Mouse (Mus musculus): ENCODE data around the gene Sgo2a.
"Not testable (repeated sequence)": the region's sequence is repeated elsewhere in the genome, so short reads cannot be mapped to it uniquely, and the experiment has no call there.

Gene Sgo2a

DNA sequence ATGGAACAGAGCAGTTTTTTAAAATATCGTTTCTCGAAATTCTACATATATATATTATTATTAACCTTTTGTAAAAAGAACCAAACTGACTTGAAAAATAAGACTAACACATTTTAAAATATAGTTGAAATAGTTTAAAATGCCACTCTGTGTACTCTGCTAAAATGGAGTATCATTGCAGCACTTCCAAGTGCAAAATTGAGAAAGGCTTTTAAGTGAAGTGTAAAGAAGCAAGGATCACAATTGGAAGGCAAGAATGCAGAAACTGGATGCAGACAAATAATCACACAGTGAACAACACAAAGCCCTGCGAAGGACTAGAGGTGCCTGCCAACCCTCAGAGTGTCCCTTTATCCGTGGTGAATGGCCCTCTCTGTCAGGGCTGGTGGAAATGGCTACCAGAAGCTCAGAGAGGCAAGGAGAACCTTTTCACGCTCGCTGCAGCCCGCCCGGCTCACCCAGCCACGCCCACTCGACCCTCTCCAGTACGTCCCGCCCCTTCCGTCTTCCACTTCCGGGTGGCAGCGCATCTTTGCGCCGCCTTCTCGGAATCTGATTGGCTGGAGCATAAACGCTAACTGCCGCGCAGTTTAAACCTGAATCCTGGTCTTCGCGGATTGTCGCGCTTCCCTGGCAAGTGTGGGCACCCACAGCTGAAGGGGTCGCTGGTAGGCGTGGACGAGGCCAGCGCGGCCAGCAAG, at the start of gene Sgo2a:
TSS of gene Sgo2a (plus strand) at position 540 of the 701 bp plus-strand sequence.
- peak; percentile 91 for DNase-seq (ENCODE audit: low spot score)

DNA sequence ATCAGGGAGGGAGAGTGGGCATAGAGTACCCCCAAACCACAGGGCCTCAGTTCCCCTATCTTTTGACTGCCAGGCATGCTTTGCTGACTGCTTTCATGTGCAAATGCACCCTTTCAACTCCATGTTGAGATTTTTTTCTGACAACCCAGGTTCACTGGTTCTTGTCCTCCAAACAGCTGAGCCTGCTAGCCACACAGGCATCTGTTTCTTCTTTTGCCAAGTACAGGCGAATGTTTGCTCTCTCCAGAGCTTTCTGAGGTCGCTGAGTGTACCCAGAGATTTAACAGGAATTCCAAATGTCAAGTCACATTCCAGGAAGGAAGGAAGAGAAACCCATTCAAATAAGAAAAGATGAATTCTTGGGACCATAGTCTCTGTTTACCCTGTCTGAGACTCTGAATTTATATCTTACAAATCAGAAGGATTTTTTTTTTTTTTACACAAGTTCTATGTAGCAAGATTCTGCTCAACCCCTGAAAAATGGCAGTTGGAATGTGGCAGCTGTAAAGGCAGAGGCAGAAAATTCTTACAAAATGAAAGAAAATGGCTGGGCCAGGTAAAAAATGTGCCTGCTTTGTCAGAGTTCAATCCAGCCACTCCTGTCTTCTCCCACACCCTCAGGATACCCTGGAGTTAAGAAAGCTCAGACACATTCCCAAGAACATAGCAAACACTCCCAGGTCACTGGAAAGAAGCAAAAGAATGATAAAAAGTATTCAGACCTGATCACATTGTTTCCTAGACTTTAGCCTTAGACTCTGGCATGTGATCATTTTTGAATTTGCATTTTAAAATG, 48.0 kb upstream of the Sgo2a start:
- no peak for DNase-seq (ENCODE audit: low spot score)

DNA sequence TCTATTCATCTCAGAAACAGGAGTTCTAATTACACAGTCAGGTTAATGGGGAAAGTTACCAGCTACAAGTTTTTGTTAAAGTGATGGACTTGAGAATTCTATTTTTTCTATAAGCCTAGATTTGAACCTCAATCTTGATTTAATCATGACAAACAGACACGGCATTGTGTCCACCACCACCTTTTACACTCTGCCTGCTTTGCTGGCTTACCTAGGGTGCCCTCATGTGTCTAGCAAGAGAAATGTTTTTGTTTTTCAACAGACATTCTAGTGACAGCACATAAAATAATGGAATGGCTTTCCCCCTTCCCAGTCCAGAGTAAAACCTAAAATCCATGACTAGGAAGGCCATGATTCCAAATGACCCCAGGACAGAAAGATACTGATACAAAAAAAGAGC, 46.6 kb upstream of the Sgo2a start:
- DNase-seq (ENCODE audit: low spot score), result no peak

DNA sequence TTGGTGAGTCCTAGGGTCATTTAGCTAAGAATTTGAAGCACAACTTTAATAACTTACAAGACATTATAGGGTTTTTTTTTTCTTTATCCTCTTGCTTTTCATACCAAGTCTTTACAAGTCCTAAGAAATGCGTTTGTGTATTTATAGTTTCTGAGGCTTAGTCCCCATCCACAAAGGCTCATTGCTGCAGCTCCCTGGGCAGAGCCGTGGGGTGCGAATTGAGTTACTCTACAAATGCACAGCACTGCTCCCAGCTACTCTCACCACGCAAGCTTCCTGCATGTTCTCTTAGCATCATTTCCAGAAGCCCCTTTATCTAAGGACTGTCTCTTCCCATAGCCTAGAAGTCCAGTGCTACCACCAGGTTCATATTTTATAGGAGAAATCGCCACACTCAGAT, 46.1 kb upstream of the Sgo2a start:
- no peak for DNase-seq (ENCODE audit: low spot score)

DNA sequence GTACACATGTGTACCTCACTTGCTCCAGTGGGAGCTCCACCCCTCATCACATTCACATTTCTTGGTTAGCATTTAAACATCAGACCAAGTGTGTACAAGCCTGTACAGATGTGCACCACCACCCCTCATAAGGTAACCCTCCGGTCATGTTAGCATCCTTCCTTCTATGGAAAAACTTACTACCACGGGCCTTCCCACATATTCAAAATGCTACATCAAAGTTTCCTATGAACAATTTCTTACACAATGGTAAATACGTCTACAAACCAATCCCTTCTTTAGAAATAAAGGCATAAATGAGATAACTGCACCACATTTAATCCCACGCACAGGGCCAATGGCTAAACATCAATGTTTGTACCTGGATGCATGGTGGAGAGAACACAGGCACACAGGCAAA, 43.3 kb upstream of the Sgo2a start:
- no peak for DNase-seq (ENCODE audit: low spot score)

DNA sequence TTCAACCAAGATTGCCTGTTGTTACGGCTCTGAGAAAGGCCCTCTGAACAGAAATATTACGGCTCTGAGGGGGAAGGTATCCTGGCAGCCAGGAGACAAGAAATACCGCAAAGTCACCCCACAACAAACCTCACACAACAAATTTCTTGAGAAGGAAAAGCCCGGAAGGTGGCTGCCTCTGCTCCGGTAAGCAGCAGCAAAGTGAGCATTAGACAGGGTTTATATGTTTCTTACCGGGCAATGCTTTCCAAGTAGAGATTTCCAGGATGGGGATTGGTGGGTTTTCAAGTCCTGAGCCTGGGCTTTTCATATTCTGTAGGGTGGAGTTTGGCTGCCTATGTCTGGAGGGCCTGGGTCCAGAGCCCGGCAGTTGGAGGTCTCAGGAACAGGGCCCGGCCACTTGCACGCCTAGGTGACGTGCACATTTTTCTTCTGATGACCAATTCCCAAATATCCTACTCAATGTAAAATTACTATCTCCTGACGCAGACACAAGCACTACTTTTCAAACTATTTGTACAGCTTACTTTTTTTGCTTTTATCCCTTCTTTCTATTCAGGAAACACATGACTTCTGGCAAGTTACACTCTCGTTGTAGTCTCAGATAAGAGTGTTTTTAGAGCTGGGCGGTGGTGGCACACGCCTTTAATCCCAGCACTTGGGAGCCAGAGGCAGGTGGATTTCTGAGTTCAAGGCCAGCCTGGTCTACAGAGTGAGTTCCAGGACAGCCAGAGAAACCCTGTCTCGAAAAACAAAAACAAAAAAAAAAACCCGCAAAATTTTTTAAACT, 42.0 kb upstream of the Sgo2a start:
- DNase-seq (ENCODE audit: low spot score), result no peak

DNA sequence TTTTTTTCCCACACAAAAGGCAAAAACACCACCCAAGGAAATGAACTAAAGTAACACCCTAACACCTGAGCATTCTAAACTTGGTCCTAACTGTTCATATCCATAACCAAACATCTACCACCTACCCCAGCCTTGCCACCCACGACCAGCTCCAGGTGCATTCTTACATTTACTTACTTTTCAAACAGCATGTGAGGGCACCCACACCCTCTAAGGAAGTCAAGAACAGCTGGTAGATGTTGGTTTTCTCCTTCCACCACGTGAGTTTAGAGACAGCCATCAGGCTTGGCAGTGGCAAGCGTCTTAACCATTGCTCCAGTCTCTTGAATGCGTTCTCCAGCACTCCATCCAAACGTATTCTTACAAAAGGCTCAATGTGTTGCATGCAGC, 41.4 kb upstream of the Sgo2a start:
- DNase-seq (ENCODE audit: low spot score), result no peak

DNA sequence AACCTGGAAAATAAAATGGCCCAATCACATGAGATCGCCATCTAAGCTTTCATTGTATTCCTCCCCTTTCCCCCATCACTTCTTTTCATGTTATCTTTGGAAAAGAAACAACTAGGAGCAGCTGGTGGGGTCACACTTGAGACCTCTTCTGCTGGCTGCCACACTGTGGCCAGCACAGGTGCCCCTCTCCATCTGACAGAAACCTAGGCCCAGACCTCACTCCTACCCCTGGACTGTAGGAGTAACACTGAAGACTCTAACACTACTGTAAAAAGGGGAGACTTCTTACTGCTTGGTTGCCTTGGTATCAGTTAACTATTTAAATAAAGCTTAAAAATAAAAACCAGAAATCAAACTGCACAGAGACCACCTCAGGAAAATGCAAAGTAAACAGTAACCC, 40.0 kb upstream of the Sgo2a start:
- DNase-seq (ENCODE audit: low spot score), result no peak

DNA sequence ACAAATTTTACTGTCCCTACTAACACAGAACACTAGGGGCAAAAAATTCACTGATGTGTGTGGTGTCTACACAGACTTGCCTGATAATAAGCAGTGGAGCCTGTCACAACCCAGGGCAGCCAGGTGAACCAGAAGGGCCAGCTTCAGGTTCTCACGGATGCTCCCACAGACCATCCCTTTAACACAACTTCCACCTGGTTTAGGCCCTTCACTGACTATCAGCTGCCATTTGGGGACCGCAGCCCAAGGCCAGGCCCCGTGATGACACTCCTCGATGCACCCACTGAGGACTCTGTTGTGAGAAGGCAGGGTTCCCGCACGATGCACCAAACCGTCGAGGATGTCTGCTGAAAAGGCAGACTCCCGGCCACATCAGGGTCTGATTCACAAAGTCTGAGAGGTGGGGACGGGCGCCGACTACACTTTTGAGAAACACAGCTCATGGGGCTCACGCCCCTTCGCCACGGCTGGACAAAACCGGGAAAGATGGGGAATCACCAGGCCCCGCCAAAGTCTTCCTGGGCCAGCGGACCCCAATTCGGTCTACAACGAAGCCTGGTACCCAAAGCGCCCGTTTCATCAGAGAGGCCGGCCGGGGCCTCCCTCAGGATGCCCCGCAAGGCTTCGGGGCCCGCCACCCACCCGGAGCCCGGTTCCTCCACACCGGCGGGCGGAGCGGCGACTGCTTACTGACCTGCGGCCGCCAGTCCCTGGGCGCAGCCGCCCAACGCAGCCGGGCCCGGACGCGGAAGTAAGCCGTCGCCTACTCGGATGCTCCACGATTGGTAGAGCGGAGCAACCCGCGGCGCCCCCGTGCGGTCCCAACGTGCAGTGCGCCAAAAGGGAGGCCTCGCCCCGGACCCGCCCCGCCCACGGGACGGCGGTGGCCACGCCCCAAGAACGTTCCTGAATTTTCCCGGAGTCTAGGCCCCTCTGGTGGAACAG, 26.2 kb upstream of the Sgo2a start:
- peak; percentile 95 for DNase-seq (ENCODE audit: low spot score)

DNA sequence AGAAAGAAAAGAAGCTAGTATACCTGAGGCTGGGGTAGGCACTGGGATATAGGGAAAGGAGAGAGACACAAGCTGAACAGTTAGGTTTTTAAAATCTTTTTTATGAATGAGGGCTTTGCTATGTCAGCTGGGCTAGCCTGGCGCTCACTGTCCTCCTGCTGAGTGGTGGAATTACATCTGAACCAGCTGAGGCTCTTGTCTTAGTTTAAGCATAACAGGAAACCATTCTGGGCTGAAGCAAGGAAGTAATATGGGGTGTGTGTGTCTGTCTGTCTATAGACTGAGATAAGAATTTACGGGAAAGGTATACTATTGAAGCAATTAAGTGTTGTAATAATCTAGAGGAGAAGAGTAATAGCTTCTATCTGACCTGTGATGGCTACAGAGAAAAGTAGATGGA, 24.2 kb upstream of the Sgo2a start:
- no peak for DNase-seq (ENCODE audit: low spot score)

DNA sequence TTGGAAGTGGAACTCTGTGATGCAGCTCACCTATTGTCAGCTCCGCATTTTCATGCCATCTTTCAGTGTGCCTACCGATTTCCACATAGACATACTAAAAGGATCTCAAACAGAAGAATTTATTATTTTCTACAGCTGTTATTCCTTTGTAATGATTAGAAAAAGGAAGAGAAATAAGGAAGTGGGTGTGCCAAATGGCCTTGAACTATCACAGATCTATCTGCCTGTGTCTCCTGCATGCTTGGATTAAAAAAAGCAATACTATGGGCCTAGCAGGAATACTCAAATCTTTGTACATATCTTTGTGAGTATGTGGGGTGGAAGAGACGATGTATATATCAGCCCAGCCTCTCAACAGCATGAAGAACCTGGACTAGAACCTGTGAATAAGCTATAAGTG, 18.9 kb upstream of the Sgo2a start:
- DNase-seq (ENCODE audit: low spot score), result no peak

DNA sequence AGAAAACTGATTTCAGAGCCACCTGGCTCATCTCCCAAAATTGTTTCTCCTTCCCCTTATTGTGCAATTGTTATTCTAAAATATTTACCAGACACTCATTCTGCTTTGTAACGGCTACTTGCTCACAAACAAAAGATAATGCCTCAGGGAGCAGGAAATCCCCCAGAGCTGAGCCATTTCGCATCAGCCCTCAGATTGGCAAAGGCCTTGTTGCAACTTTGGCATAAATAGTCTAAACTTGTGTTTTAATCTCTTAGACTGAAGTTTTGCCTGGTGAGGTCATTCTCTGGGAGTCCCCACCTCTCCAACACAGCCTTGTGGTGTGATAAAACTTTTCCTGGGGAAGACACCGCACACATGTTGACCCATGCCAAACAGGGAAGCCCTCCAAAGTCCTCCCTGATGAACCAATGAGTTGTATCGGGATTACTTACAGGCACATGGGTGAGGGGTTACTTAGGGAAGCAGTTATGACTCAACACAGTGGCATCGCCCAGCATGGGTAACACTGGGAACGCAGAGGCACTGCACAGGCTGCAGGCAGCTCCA, 6.6 kb upstream of the Sgo2a start:
- no peak for DNase-seq (ENCODE audit: low spot score)

DNA sequence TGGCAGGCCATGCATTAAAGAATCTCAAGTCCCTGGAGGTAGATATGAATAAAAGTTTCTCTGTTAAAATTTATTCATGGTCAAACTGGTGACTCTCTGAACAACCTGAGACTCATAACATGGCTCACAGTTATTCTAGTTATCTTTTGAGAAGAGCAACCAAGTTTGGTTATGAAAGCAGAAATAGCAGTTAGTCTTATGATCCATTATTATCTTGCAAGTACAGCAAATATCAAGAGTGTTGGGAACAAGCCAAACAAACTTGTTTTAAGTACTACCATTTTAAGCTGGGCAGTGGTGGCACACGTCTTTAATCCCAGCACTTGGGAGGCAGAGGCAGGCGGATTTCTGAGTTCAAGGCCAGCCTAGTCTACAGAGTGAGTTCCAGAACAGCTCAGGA, 4.5 kb upstream of the Sgo2a start:
- DNase-seq (ENCODE audit: low spot score), result no peak

DNA sequence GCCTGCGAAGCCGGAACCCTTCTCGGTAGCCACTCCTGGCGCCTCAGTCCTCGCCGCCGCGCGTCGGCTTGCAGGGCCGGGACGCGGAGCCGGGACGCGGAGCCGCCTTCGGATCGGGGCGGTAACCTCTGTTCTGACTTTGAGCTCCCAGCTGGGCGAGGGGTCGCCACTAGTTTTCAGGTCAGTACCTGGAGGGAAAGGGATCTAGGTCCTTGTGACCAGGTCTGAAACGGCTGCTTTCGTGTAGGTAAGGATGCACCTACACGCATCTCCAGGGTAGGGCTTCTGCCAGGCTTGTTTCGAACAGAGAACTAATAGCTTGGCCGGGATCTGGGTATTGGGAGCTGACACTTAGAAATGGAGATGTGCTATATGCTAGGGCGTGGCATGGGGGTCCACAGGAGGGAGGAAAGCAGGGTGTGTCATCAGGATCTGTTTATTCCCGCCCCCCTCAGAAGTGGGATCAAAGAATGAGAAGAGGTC, 403 bp downstream of the Sgo2a start:
- DNase-seq (ENCODE audit: low spot score), result peak; percentile 4

DNA sequence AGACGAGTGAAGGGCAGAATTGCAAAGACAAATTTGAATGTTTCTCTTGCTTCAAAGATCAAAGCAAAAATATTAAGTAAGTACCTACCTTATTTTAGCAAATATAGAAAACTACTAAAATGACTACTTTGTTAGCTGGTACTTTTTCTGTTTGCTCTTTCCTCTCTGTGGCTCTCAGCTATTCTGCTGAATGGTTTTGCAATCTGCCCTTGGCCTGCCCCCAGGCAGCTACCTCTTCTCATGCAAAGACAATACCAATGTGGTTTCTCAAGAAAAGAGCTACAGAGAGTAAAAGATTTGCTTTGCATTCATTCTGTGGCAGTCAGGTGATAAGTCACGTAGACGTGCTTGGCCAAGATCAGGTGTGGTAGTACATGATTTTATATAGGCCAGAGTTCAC, 2.4 kb downstream of the Sgo2a start:
- no peak for DNase-seq (ENCODE audit: low spot score)

DNA sequence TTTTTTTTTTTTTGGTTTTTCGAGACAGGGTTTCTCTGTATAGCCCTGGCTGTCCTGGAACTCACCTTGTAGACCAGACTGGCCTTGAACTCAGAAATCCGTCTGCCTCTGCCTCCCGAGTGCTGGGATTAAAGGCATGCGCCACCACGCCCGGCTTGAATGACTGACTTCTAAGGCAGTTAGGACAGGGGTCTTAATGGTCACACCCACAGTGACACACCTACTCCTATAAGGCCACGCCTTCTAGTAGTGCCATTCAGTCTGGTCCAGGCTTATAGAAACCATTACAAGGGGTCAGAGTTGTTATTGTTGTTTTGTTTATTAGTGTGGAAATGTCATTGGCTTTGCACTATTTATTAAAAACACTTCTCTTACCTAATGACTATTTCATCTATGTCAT, 10.6 kb downstream of the Sgo2a start:
- not testable (repeated sequence) for DNase-seq (ENCODE audit: low spot score)

DNA sequence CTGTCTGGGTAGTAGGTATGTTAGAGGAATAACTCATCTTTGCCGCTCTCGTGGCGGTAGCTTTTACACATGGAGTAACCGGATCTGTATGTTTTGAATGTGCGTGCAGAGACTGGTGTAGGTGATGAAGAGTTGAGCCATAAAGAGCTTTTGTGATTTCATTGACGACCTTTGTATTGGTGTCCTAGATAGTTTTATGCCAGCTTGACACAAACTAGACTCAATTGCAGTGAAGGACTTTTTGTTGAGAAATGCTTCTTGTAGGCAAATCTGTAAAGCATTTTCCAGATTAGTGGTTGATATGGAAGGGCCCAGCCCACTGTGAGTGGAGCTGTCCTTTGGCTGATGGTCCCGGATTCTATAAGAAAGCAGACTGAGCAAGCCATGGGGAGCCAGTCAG, 23.1 kb downstream of the Sgo2a start, which contains the start of gene Kctd18:
TSS of gene Kctd18 (minus strand) at position 101 of the 400 bp plus-strand sequence.
- no peak for DNase-seq (ENCODE audit: low spot score)

DNA sequence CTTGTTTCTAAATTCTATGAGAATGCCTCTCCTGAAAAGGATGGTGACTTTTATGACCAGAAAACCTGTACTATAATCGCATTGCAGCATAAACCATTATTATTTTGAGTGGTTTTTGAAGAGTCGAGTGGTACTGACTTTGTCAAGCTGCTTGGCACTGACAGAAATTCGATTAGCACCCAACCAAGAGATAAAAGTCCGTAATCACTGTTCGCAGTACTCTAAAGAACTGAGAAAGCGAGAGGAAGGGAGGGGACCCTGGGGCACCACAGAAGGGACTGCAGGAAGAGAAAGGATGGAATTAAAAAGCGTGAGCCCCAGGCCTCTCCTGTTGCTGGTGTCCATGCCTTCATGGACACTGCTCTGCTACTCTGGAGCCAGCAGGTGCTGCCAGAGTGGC, 31.9 kb downstream of the Sgo2a start:
- DNase-seq (ENCODE audit: low spot score), result no peak

DNA sequence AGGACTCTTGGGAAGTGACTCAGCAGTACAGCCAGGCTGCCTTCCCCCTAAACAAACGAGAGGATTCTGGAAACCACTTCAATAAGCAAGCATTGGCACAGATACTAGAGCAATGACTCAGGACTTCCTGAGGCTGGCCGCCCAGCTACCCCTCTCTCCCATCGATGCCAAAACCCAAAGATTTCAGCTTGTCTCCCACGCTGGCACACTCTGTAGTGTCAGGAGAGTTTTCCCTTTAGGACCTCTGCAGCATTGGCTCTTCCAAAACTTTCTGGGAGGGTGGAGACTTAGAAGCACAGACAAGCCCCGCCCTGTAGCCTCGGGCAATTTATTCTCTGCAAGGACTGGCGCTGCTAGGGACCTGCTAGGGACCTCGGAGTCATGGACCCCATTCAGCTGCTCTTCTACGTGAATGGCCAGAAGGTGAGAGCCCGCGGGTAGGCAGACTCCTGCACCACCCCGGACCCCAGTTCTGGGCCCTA, 33.9 kb downstream of the Sgo2a start, which contains the start of gene Aox1:
TSS of gene Aox1 (plus strand) at position 296 of the 482 bp plus-strand sequence.
- peak; percentile 43 for DNase-seq (ENCODE audit: low spot score)

DNA sequence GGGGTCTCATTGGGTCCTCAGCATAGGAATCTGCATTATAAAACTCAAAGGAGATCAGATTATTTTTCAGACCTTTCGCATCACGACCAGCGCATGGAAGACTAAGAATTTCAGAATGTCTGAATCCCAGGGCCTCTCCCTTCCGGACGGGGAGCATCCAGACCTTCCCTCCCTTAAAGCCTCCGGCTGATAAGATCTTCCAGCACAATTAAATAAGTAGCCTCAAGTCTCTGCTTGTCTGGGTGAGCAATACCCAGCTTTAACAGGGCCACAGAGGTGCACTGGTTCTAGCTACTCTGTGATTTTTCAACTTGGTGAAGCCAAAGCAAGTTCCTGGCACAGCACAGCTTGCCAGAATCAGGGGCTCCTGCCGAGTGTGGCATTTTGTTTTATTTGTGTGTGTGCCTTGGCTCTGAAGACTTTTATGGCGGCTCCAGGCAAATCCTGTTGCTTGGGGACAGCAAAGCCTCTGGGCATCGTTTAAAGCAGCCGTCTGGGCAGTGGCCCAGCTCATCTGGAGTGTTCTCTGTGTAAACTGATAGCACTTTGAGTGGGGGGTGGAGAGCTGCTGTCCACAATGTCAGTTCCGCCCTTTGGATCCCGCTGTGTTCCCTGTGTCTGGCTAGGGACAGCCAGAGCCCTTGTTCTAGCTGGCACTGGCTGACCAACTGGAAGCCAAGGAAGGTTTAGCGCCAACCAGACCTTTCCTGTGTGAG, 34.5 kb downstream of the Sgo2a start:
- peak; percentile 44 for DNase-seq (ENCODE audit: low spot score)

Data from layer of hippocampus, adult 11-12 months (tissue).